Mouse (Mus musculus): ENCODE results near the gene Nwd1.

- no peak for TF ChIP-seq CTCF (IDR thresholded peaks at IDR 0.05; ENCODE audit: extremely low read depth, insufficient read depth, insufficient read length, insufficient replicate concordance)
- no peak for TF ChIP-seq POLR2A (IDR thresholded peaks at IDR 0.05; ENCODE audit: low read depth, low read length)
Measured at GRCm38 (mm10) chr8:72642885-72643284, 3.6 kb upstream of the Nwd1 start.

Data from spleen, adult 2 months (tissue).